Comparison of ENCODE assay signal across 9 mouse cellular contexts in the genomic region with DNA sequence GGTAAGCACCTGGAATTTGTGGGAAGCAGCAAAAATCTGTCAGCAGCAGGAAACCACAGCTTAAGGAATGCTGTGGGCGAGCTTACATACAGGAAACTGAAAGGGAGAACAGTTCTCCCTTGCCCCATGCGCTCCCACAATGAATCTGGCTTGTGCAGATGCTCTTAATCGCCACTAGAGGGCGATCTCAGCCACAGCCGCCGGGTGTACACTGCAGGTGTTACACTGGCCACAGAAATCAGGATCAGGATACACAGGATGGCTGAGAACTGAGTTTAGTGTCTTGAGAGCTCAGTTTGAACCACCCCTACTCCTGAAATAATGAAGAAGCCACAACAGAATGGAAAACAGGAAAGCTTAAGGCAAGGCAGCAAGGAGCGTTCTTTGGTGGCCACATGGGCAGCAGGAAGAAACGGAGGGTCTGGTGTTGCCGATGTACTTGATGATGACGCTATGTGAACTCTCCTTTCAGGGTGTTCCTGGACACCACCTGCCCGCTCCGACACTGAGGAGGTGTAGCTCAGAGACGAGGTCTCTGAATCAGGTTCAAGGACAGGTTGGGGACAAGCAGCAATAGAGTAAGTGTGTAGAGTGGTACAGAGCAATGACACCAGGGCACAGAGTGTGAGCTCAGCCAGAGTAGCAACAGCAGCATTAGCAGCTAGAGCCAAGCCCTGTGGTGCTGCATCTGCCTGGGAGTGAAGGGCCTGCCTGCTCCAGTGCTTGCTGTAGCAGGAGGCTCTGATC. TPM values are rescaled to one million over a fixed set of nuclear protein-coding genes. Genes with fewer than 3 reads are reported as not detected.
DNase-seq lines count a peak whose midpoint lies in the region; ATAC-seq and TF ChIP-seq lines count a peak whose summit lies in the region.
"Had no signal": no experiment of that assay in that cellular context is flagged by ENCODE, and none has a peak within 500 bp of the region (broad histone marks: within the 10 kb centered on the region; RNA-seq: fewer than 3 reads in every experiment).

No protein-coding gene starts in this region.

- no peaks in the 10 kb centered on the region for H3K4me1 ChIP-seq in cortical plate, adult 2 months (ENCODE audit: control insufficient read depth, insufficient read depth, low read length)
- peaks cover 13% of the 10 kb centered on the region for H3K4me1 ChIP-seq in heart, embryonic 13.5 days
- H3K4me1 ChIP-seq in kidney, embryonic 15.5 days: peaks cover 18% of the 10 kb centered on the region; the same call in 1 of the 2 replicates
- no peaks in the 10 kb centered on the region for H3K4me1 ChIP-seq in lung, adult 2 months (ENCODE audit: control insufficient read depth, insufficient read depth, low read length)

- TF ChIP-seq POLR2A in cortical plate, adult 2 months (IDR thresholded peaks at IDR 0.05; ENCODE audit: extremely low read depth, insufficient read depth, low read length): no peak
- TF ChIP-seq POLR2A in lung, adult 2 months (IDR thresholded peaks at IDR 0.05; ENCODE audit: borderline replicate concordance, extremely low read depth, low read depth, low read length): no peak

- H3K4me3 ChIP-seq in cortical plate, adult 2 months (ENCODE audit: insufficient read depth, low read length): no peak overlapping the region
- H3K4me3 ChIP-seq in heart, embryonic 13.5 days: no peak overlapping the region
- H3K4me3 ChIP-seq in kidney, embryonic 15.5 days (replicated peaks): no peak overlapping the region
- H3K4me3 ChIP-seq in lung, adult 2 months (replicated peaks; ENCODE audit: extremely low read depth, low read depth, low read length): no peak overlapping the region

- H3K36me3 ChIP-seq in heart, embryonic 13.5 days: peaks cover 84% of the 10 kb centered on the region
- peaks cover 66% of the 10 kb centered on the region for H3K36me3 ChIP-seq in kidney, embryonic 15.5 days

- H3K27ac ChIP-seq in cortical plate, adult 2 months (ENCODE audit: insufficient read depth, low read length): no peak overlapping the region
- H3K27ac ChIP-seq in heart, embryonic 13.5 days (replicated peaks): no peak overlapping the region
- no peak overlapping the region for H3K27ac ChIP-seq in kidney, embryonic 15.5 days

- TF ChIP-seq CTCF in cortical plate, adult 2 months (IDR thresholded peaks at IDR 0.05; ENCODE audit: extremely low read depth, insufficient read depth, low read length): peak; percentile 88
- peak; percentile 89 for TF ChIP-seq CTCF in lung, adult 2 months (IDR thresholded peaks at IDR 0.05; ENCODE audit: insufficient read depth, low read length)

- no peak overlapping the region for H3K9ac ChIP-seq in heart, embryonic 13.5 days
- H3K9ac ChIP-seq in kidney, embryonic 15.5 days: no peak overlapping the region

- H3K27me3 ChIP-seq in heart, embryonic 13.5 days (replicated peaks): no peaks in the 10 kb centered on the region
- no peaks in the 10 kb centered on the region for H3K27me3 ChIP-seq in kidney, embryonic 15.5 days

- ATAC-seq in CD4-positive, CD25-positive, alpha-beta regulatory T cell, adult 4 months: no peak
- peak; percentile 39; the same call in 1 of the 2 replicates for ATAC-seq in heart, embryonic 13.5 days (ENCODE audit: extremely low read depth, insufficient number of reproducible peaks, low FRiP score, low TSS enrichment)
- ATAC-seq in kidney, embryonic 15.5 days (replicated peaks; ENCODE audit: low FRiP score): peak; percentile 79
- ATAC-seq in neutrophil, adult 5-6 weeks (ENCODE audit: extremely low read depth, insufficient number of reproducible peaks, low FRiP score, poor library complexity, severe bottlenecking): peak; percentile 74

- H3K9me3 ChIP-seq in heart, embryonic 13.5 days: no peaks in the 10 kb centered on the region
- H3K9me3 ChIP-seq in kidney, embryonic 15.5 days (replicated peaks): no peaks in the 10 kb centered on the region

- H3K4me2 ChIP-seq in heart, embryonic 13.5 days: no peak overlapping the region
- no peak overlapping the region for H3K4me2 ChIP-seq in kidney, embryonic 15.5 days

- WGBS in heart, embryonic 13.5 days: 43% methylated on average over 13 of the region's 13 CpGs
- 51% methylated on average over 13 of the region's 13 CpGs for WGBS in kidney, embryonic 15.5 days
- WGBS in lung, adult 2 months: 49% methylated on average over 13 of the region's 13 CpGs

- DNase-seq in CD4-positive, CD25-positive, alpha-beta regulatory T cell, adult 2 months (ENCODE audit: low read depth, low spot score): peak; percentile 31
- peak; percentile 59 for DNase-seq in A20 (ENCODE audit: low read depth, low spot score)
- peak; percentile 32 for DNase-seq in lung, adult 2 months

RNA-seq across cellular contexts. Expression of gene Cldn22, which starts 48.3 kb away (rescaled TPM):
- polyA plus RNA-seq in CD4-positive, CD25-positive, alpha-beta regulatory T cell, adult 4 months (2017; shearing (Covaris generic)): not detected
- polyA plus RNA-seq in cortical plate, adult 2 months (2012; rRNA removed): 3.2 and 4.6 TPM in 2 replicates
- polyA plus RNA-seq in heart, embryonic 13.5 days (2015; fragmentation: Nextera tagmentation; extraction: Ambion mirVana): not detected in 2 replicates
- polyA plus RNA-seq in kidney, embryonic 15.5 days (2015; fragmentation: Nextera tagmentation; extraction: Ambion mirVana): not detected in 2 replicates
- polyA plus RNA-seq in lung, adult 2 months (2012; rRNA removed): 1.6 and 2.7 TPM in 2 replicates
- not detected in 2 replicates for total RNA-seq in neutrophil, adult 5-6 weeks (2017)

RNA-seq across cellular contexts. Expression of gene Cldn24, which starts 50.6 kb away (rescaled TPM):
- not detected for polyA plus RNA-seq in CD4-positive, CD25-positive, alpha-beta regulatory T cell, adult 4 months (2017; shearing (Covaris generic))
- polyA plus RNA-seq in cortical plate, adult 2 months (2012; rRNA removed): not detected in 2 replicates
- not detected in 2 replicates for polyA plus RNA-seq in heart, embryonic 13.5 days (2015; fragmentation: Nextera tagmentation; extraction: Ambion mirVana)
- not detected in 2 replicates for polyA plus RNA-seq in kidney, embryonic 15.5 days (2015; fragmentation: Nextera tagmentation; extraction: Ambion mirVana)
- not detected in 2 replicates for polyA plus RNA-seq in lung, adult 2 months (2012; rRNA removed)
- not detected in 2 replicates for total RNA-seq in neutrophil, adult 5-6 weeks (2017)
- total RNA-seq: layer of hippocampus, postnatal 36 days had no signal
